Mouse (Mus musculus): ENCODE data around the gene Wnt1. TPM values are rescaled to one million over a fixed set of nuclear protein-coding genes. Genes with fewer than 3 reads are reported as not detected.

Gene Wnt1
- polyA plus RNA-seq, 1 experiment, result not detected

DNA sequence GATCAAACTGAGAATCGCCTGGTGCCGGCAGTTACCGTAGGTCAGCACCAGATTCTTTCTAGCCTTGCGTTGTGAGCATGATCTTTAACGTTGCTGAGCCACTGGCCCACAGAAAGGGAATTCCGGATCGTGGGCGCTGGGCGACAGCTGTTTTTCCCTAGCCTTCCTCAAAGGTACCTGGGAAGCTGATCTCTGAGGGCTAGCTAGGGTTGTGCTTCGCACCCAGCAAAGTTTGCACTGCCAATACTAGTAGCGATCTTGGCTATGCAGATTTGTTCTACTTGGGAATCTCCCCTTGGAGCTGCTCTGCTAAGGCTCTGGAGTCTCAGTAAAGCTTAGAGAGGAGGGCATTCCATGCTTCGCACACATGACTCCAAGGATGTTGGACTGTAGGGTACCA is 1.6 kb downstream of the Wnt1 start:
- no peaks in the 10 kb centered on the region for H3K9me3 ChIP-seq (replicated peaks; ENCODE audit: control insufficient read depth, insufficient read depth, low read length, poor library complexity, severe bottlenecking)
- H3K27ac ChIP-seq (ENCODE audit: insufficient read depth, low read length), result no peak overlapping the region
- 0 out of 2 replicates have a peak overlapping the region, but pooled peaks have one; percentile 3 for H3K4me3 ChIP-seq (ENCODE audit: low read depth, low read length)
- peaks cover 19% of the 10 kb centered on the region for H3K27me3 ChIP-seq (ENCODE audit: control insufficient read depth, insufficient read depth, low read length, poor library complexity, severe bottlenecking)
- TF ChIP-seq CTCF (IDR thresholded peaks at IDR 0.05; ENCODE audit: low read depth, low read length), result no peak
- TF ChIP-seq POLR2A (IDR thresholded peaks at IDR 0.05; ENCODE audit: insufficient read depth, low read length), result no peak
- TF ChIP-seq EP300 (IDR thresholded peaks at IDR 0.05; ENCODE audit: insufficient read depth, low read depth, low read length), result no peak
- H3K36me3 ChIP-seq (ENCODE audit: control insufficient read depth, insufficient read depth, low read length, poor library complexity, severe bottlenecking), result no peaks in the 10 kb centered on the region
- no peaks in the 10 kb centered on the region for H3K4me1 ChIP-seq (ENCODE audit: control insufficient read depth, insufficient read depth, low read length)
- no peak overlapping the region for H3K9ac ChIP-seq (ENCODE audit: low read depth, poor library complexity, severe bottlenecking)

DNA sequence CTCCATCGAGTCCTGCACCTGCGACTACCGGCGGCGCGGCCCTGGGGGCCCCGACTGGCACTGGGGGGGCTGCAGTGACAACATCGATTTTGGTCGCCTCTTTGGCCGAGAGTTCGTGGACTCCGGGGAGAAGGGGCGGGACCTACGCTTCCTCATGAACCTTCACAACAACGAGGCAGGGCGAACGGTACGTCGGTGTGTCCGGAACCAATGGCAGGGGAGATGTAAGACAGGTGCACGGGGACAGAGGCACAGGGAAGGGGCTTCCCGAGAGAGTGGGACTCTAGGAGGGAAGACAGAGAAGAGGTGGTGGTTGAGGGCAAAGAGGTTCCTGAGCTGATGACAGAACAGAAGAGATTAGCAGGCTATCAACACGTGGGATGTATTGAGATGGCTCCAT is 2.1 kb downstream of the Wnt1 start:
- H3K4me1 ChIP-seq (ENCODE audit: control insufficient read depth, insufficient read depth, low read length), result no peaks in the 10 kb centered on the region
- no peaks in the 10 kb centered on the region for H3K36me3 ChIP-seq (ENCODE audit: control insufficient read depth, insufficient read depth, low read length, poor library complexity, severe bottlenecking)
- no peak overlapping the region for H3K9ac ChIP-seq (ENCODE audit: low read depth, poor library complexity, severe bottlenecking)
- peaks cover 19% of the 10 kb centered on the region for H3K27me3 ChIP-seq (ENCODE audit: control insufficient read depth, insufficient read depth, low read length, poor library complexity, severe bottlenecking)
- no peak overlapping the region for H3K27ac ChIP-seq (ENCODE audit: insufficient read depth, low read length)
- no peak for TF ChIP-seq POLR2A (IDR thresholded peaks at IDR 0.05; ENCODE audit: insufficient read depth, low read length)
- no peak for TF ChIP-seq EP300 (IDR thresholded peaks at IDR 0.05; ENCODE audit: insufficient read depth, low read depth, low read length)
- TF ChIP-seq CTCF (IDR thresholded peaks at IDR 0.05; ENCODE audit: low read depth, low read length), result no peak
- H3K9me3 ChIP-seq (replicated peaks; ENCODE audit: control insufficient read depth, insufficient read depth, low read length, poor library complexity, severe bottlenecking), result no peaks in the 10 kb centered on the region
- no peak overlapping the region for H3K4me3 ChIP-seq (ENCODE audit: low read depth, low read length)

DNA sequence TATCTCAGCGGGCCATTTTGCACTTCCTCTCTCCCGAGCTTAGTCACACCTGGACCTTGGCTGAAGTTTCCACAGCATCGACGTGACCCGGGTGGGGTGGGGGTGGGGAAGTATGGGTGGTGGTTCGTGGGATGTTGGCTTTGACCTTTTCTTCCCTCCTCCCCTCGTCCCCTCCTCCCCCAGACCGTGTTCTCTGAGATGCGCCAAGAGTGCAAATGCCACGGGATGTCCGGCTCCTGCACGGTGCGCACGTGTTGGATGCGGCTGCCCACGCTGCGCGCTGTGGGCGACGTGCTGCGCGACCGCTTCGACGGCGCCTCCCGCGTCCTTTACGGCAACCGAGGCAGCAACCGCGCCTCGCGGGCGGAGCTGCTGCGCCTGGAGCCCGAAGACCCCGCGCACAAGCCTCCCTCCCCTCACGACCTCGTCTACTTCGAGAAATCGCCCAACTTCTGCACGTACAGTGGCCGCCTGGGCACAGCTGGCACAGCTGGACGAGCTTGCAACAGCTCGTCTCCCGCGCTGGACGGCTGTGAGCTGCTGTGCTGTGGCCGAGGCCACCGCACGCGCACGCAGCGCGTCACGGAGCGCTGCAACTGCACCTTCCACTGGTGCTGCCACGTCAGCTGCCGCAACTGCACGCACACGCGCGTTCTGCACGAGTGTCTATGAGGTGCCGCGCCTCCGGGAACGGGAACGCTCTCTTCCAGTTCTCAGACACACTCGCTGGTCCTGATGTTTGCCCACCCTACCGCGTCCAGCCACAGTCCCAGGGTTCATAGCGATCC is 2.8 kb downstream of the Wnt1 start:
- Histone ChIP-seq H3K9ac (ENCODE audit: low read depth, poor library complexity, severe bottlenecking) (no peak overlapping the region), H3K9me3 (replicated peaks; ENCODE audit: control insufficient read depth, insufficient read depth, low read length, poor library complexity, severe bottlenecking) (no peaks in the 10 kb centered on the region), H3K4me3 (ENCODE audit: low read depth, low read length) (peak overlapping the region; percentile 14), H3K27ac (ENCODE audit: insufficient read depth, low read length) (no peak overlapping the region), H3K27me3 (ENCODE audit: control insufficient read depth, insufficient read depth, low read length, poor library complexity, severe bottlenecking) (peaks cover 19% of the 10 kb centered on the region), H3K4me1 (ENCODE audit: control insufficient read depth, insufficient read depth, low read length) (no peaks in the 10 kb centered on the region), H3K36me3 (ENCODE audit: control insufficient read depth, insufficient read depth, low read length, poor library complexity, severe bottlenecking) (no peaks in the 10 kb centered on the region)
- TF ChIP-seq CTCF (IDR thresholded peaks at IDR 0.05; ENCODE audit: low read depth, low read length) (no peak), EP300 (IDR thresholded peaks at IDR 0.05; ENCODE audit: insufficient read depth, low read depth, low read length) (no peak), POLR2A (IDR thresholded peaks at IDR 0.05; ENCODE audit: insufficient read depth, low read length) (no peak)

DNA sequence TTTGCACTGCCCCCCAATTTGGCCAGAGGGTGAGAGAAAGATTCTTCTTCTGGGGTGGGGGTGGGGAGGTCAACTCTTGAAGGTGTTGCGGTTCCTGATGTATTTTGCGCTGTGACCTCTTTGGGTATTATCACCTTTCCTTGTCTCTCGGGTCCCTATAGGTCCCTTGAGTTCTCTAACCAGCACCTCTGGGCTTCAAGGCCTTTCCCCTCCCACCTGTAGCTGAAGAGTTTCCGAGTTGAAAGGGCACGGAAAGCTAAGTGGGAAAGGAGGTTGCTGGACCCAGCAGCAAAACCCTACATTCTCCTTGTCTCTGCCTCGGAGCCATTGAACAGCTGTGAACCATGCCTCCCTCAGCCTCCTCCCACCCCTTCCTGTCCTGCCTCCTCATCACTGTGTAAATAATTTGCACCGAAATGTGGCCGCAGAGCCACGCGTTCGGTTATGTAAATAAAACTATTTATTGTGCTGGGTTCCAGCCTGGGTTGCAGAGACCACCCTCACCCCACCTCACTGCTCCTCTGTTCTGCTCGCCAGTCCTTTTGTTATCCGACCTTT is 3.6 kb downstream of the Wnt1 start:
- no peak overlapping the region for H3K4me3 ChIP-seq (ENCODE audit: low read depth, low read length)
- no peaks in the 10 kb centered on the region for H3K9me3 ChIP-seq (replicated peaks; ENCODE audit: control insufficient read depth, insufficient read depth, low read length, poor library complexity, severe bottlenecking)
- H3K36me3 ChIP-seq (ENCODE audit: control insufficient read depth, insufficient read depth, low read length, poor library complexity, severe bottlenecking), result no peaks in the 10 kb centered on the region
- no peak overlapping the region for H3K9ac ChIP-seq (ENCODE audit: low read depth, poor library complexity, severe bottlenecking)
- TF ChIP-seq POLR2A (IDR thresholded peaks at IDR 0.05; ENCODE audit: insufficient read depth, low read length) (no peak), EP300 (IDR thresholded peaks at IDR 0.05; ENCODE audit: insufficient read depth, low read depth, low read length) (no peak), CTCF (IDR thresholded peaks at IDR 0.05; ENCODE audit: low read depth, low read length) (no peak)
- H3K27me3 ChIP-seq (ENCODE audit: control insufficient read depth, insufficient read depth, low read length, poor library complexity, severe bottlenecking), result peaks cover 19% of the 10 kb centered on the region
- H3K27ac ChIP-seq (ENCODE audit: insufficient read depth, low read length), result no peak overlapping the region
- H3K4me1 ChIP-seq (ENCODE audit: control insufficient read depth, insufficient read depth, low read length), result no peaks in the 10 kb centered on the region

DNA sequence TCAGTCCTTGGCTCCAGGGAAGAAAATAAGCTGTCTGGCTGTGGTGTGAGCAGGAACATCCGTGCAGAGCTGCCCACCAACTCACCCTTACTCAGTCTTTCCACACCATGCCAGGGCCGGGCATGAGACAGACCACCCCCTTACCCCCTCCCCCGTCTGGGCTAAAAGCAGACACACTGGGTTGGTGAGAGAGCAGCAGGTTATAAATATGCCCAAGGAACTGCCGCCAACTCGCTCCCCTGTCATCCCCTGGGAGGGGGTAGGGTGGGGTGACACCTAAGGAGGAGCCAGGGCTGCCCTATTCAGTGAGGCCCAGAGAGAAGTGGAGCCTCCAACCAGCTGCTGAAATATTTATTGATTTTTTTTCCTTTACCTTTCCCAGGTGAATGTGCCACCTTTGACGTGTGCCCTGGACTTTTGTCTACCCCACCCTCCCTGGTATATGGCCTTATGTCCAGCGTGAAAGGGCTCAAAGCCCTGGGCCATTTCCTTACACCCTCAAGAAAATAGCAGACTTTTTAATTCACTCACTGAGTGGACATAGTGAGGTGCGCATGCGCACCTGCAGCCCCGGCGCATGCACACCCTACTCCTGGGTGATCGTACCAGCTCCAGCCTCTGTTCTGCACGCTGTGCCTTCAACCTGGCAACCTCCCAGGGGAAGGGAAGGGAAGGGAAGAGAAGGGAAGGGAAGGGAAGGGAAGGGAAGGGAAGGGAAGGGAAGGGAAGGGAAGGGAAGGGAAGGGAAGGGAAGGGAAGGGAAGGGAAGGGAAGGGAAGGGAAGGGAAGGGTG is 7.3 kb downstream of the Wnt1 start:
- Histone ChIP-seq H3K9ac (ENCODE audit: low read depth, poor library complexity, severe bottlenecking) (no peak overlapping the region), H3K27me3 (ENCODE audit: control insufficient read depth, insufficient read depth, low read length, poor library complexity, severe bottlenecking) (peaks cover 4% of the 10 kb centered on the region), H3K4me1 (ENCODE audit: control insufficient read depth, insufficient read depth, low read length) (no peaks in the 10 kb centered on the region), H3K36me3 (ENCODE audit: control insufficient read depth, insufficient read depth, low read length, poor library complexity, severe bottlenecking) (no peaks in the 10 kb centered on the region), H3K4me3 (ENCODE audit: low read depth, low read length) (no peak overlapping the region), H3K9me3 (replicated peaks; ENCODE audit: control insufficient read depth, insufficient read depth, low read length, poor library complexity, severe bottlenecking) (no peaks in the 10 kb centered on the region), H3K27ac (ENCODE audit: insufficient read depth, low read length) (no peak overlapping the region)
- TF ChIP-seq POLR2A (IDR thresholded peaks at IDR 0.05; ENCODE audit: insufficient read depth, low read length), result no peak
- no peak for TF ChIP-seq EP300 (IDR thresholded peaks at IDR 0.05; ENCODE audit: insufficient read depth, low read depth, low read length)
- no peak for TF ChIP-seq CTCF (IDR thresholded peaks at IDR 0.05; ENCODE audit: low read depth, low read length)

Measured in ES-Bruce4 (cell line).